Mouse (Mus musculus) heart, adult 2 months (tissue): ENCODE measurements around the gene D130043K22Rik.

ENCODE experiments used
- CTCF ChIP-seq: fragments of 200-600 bp; IDR thresholded peaks from 2 replicates; pipeline ENCODE4 v1.8.1; 2022; ENCODE audit warnings: antibody characterized with exemption, mild to moderate bottlenecking, moderate library complexity
- EP300 ChIP-seq: fragments of 200-500 bp; IDR thresholded peaks from 2 replicates; pipeline ENCODE4 v1.6.1; 2011; ENCODE audit warnings: low read depth, low read length, control low read depth; ENCODE audit not compliant: insufficient read depth
- POLR2A ChIP-seq: fragments of 200-500 bp; IDR thresholded peaks from 2 replicates; pipeline ENCODE4 v1.6.1; 2011; ENCODE audit warnings: mild to moderate bottlenecking, low read depth, low read length, control low read depth; ENCODE audit not compliant: insufficient read depth

DNA sequence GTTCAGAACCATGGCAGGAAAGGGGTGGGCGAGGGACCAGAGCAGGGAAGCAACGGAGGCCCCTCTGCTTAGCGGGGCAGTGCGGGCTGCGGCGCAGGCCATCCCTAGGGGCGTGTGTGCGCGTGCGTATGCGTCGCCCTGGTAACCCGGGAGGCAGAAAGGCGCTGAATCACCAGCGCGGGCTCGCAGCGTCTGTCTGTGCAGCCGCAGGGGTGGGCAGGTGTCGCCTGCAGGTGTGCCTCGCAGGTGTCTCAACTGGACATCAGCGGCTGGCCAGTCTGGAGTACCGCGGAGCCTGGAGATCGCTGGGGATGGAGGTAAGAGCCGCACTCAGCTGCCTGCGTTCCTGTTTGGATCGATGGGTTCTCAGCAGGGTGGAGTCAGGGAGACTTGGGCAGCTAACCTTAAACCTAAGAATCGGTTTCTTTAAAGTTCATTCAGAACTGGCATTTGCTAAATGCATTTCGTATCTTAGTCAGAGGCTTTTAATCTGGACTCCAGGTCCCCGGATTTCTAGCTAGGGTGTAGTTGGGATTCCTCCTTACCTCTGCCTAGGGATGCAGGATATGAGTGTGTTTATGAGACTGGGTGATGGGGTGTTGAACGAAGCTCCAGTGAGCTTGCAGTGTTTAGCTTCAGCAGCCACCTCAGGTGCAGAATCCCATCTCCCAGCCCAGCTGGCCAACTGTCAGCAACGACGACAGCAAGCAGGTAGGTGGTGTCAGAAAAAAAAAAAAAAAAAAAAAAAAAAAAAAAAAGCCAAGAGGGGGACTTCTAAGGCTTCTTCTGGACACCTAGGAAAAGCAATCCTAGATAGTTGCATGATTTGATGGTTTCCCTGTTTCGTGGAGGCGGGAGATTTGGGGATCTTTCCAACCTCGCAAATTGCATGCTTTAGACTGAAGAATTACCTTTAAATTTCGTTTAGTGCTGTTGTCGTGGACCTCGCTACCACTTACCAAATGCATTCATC, at the start of gene D130043K22Rik:
- TF ChIP-seq CTCF (no peak), EP300 (no peak), POLR2A (no peak)
